Mouse (Mus musculus) right cerebral cortex, postnatal 36 days (tissue): ENCODE measurements at regions not wholly inside any gene's neighbourhood (a gene's known extent, or its start where the extent isn't known, plus 50 kb on each side); places are given as distances from the start of the nearest gene placed in this dataset.

Experiments
- DNase-seq, 2 experiments: peaks; one replicate each; pipeline ENCODE4 v3.0.0; 2022; ENCODE audit warnings: low spot score in 2 of 2, mixed read lengths in 1 of 2

- DNase-seq = no peak
Measured at GRCm38 (mm10) chr3:35318348-35318747, 435.6 kb upstream of the Atp11b start.

GRCm38 (mm10) chr3:35320844-35321393 lies 433.0 kb upstream of the Atp11b start:
- DNase-seq = no peak

- no peak for DNase-seq
Measured at GRCm38 (mm10) chr3:35321991-35322390, 431.9 kb upstream of the Atp11b start.

GRCm38 (mm10) chr3:35322899-35323298 lies 431.0 kb upstream of the Atp11b start:
- no peak for DNase-seq

GRCm38 (mm10) chr3:35323450-35324077 lies 430.3 kb upstream of the Atp11b start:
- peak; percentile 26 to 37 for DNase-seq

GRCm38 (mm10) chr3:35324186-35324585 lies 429.7 kb upstream of the Atp11b start:
- DNase-seq = no peak

GRCm38 (mm10) chr3:35332534-35333272 lies 421.2 kb upstream of the Atp11b start:
- DNase-seq = no peak

- DNase-seq = no peak
Measured at GRCm38 (mm10) chr3:35334017-35334416, 419.9 kb upstream of the Atp11b start.

- no peak for DNase-seq
Measured at GRCm38 (mm10) chr3:35334546-35334945, 419.4 kb upstream of the Atp11b start.

- DNase-seq = no peak
Measured at GRCm38 (mm10) chr3:35335837-35336236, 418.1 kb upstream of the Atp11b start.

GRCm38 (mm10) chr3:35340525-35340924 lies 413.4 kb upstream of the Atp11b start:
- no peak for DNase-seq

- peak; percentile 63 to 64 for DNase-seq
Measured at GRCm38 (mm10) chr3:35340935-35341800, 412.7 kb upstream of the Atp11b start.

GRCm38 (mm10) chr3:35341840-35342239 lies 412.1 kb upstream of the Atp11b start:
- DNase-seq = no peak

- peak; percentile 69 to 85 for DNase-seq
Measured at GRCm38 (mm10) chr3:35342584-35342983, 411.3 kb upstream of the Atp11b start.

GRCm38 (mm10) chr3:35343936-35344335 lies 410.0 kb upstream of the Atp11b start:
- DNase-seq = no peak

- no peak for DNase-seq
Measured at GRCm38 (mm10) chr3:35349114-35349513, 404.8 kb upstream of the Atp11b start.

GRCm38 (mm10) chr3:35353442-35353841 lies 400.5 kb upstream of the Atp11b start:
- DNase-seq = no peak

- no peak for DNase-seq
Measured at GRCm38 (mm10) chr3:35353920-35354319, 400.0 kb upstream of the Atp11b start.

- no peak for DNase-seq
Measured at GRCm38 (mm10) chr3:35354356-35354755, 399.6 kb upstream of the Atp11b start.

GRCm38 (mm10) chr3:35357111-35357510 lies 396.8 kb upstream of the Atp11b start:
- DNase-seq = no peak

- DNase-seq = no peak
Measured at GRCm38 (mm10) chr3:35358541-35358940, 395.4 kb upstream of the Atp11b start.

- no peak for DNase-seq
Measured at GRCm38 (mm10) chr3:35359288-35359687, 394.6 kb upstream of the Atp11b start.
